Mouse (Mus musculus) c-Kit-positive CD71-positive TER-119-positive erythroid progenitor cells, embryonic 14.5 days (primary cell): ENCODE results near the gene Repin1.

Experiments
- DNase-seq: peaks from one replicate; pipeline ENCODE4 v3.0.0-alpha.2; 2013; ENCODE audit warnings: low spot score

The Repin1 gene

GRCm38 (mm10) chr6:48593158-48594042, at the start of gene Repin1, which contains the start of gene Gm44965:
Gene Repin1, plus strand, starts transcription at chr6:48593883.
Gene Gm44965, plus strand, starts transcription at chr6:48593941.
- peak; percentile 30 for DNase-seq

- no peak for DNase-seq
These were observed 48.4 kb upstream of the Repin1 start for GRCm38 (mm10) chr6:48545251-48545650.

DNA sequence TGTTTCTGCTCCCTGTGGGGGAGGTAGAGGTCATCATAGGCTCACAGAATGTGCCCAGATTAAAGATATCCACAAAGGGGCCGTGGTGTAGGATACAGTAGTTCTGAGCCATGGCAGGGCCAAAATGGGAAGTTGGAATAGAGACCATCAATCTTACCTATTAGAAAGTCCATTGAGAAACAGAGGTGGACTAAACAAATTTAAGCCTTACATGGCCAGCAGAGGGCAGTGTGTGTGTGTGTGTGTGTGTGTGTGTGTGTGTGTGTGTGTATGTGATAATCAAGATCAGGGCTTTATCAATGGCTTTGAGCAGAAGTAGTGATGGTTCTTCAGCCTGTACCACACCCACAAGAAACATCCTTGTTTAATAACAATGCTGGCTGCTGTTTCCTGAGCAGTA, 47.4 kb upstream of the Repin1 start:
- DNase-seq, result no peak

DNA sequence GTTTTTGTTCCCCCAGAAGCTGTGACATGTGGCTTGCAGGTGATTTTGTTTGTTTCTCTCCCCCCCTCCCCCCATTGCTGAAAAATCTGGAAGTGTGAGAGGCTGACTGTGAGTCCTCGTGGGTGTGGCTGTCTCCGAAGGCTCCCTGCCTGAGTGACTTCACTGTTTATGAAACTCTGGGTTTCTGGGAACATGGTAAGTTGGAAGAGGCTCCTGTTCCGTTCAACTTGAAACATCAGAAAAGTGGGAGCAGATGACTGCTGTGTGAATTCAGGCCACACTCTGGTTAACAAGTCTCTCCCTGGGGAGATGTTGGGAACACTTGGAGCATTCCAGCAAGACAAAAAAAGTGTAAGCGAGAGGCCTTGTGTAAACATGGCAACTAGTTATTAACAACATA, 46.8 kb upstream of the Repin1 start:
- no peak for DNase-seq

DNA sequence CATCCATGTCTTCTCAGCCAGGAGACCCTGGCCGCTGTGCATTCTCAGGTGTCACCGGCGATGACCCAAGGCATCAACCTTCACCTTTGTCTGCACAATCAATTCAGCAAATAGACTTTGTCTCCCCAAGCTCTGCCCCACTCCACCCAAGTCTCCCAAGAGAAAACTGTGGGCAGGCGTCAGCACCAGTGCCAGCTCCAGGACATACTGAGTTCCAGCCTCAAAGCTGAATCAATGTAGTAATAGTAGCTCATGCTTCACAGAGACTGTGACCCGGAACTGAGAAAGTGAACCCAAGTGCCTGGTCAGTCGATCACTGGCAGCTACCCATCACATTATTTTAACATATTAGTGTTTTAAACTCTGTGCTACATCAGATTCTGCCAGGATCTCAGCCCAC, 45.4 kb upstream of the Repin1 start:
- no peak for DNase-seq

GRCm38 (mm10) chr6:48552918-48553317, 40.8 kb upstream of the Repin1 start:
- peak; percentile 56 for DNase-seq

DNA sequence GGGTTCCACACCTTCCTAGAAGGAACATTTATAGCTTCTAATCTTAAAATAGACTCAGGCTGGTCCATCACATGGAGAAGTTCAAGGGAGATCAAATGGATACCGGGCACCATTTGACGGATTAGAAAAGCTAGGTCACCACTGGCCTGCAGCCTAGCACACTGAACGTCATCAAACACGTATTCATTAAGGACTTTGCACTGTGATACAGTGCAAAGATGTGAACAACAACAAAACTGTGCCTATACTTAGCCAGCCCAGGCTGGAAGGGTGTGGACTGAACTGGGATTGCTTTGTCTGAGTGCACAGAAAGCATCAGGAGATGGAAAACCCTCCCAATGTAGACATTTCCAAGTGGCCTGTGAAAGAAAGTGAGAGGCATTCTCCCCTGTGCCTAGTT, 39.9 kb upstream of the Repin1 start:
- DNase-seq, result no peak

DNA sequence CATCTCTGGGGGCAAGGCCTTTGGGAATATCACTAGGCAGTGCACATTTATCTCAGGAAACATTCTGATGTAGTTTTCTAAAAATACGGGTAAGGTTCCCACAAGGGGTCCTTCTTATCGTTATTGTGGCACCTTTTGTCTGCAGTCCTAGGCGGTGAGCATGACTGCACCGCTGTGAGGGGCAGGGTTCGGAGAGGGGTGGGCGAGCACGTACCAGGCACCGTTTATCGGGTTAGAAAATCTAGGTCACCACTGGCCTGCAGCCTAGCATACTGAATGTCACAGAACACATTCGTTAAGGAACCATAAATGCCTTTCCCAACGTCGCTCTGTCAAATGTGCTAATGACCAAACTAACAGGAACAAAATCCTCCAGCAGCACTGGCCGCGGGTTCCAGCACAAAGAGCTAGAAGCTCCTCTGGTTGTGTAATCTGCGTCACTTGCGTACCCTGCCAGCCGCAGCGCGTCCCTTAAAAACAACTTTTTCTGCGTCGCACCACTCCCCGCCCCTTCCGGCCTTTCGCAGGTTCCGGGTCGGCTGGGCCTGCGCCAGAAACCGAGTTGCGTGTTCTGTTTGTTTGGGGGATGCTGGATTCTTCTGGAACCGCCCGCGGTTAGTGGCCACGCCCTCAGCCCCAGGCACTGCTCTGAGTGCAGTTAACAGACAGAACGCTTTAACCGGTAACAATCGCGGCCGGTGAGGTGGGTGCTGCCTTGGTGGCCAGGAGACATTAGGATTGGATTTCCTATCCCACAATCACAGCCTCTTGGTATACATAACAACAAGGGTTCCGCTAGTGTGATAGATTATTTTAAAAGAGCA, 39.2 kb upstream of the Repin1 start, which contains the start of gene Lrrc61:
Gene Lrrc61, plus strand, starts transcription at position 517 of the 824 bp plus-strand sequence.
- DNase-seq, result peak; percentile 58

GRCm38 (mm10) chr6:48555104-48555890, 38.4 kb upstream of the Repin1 start:
- DNase-seq, result no peak

GRCm38 (mm10) chr6:48555956-48556355, 37.7 kb upstream of the Repin1 start:
- DNase-seq, result no peak

GRCm38 (mm10) chr6:48565693-48566310, 27.9 kb upstream of the Repin1 start:
- DNase-seq, result no peak

DNA sequence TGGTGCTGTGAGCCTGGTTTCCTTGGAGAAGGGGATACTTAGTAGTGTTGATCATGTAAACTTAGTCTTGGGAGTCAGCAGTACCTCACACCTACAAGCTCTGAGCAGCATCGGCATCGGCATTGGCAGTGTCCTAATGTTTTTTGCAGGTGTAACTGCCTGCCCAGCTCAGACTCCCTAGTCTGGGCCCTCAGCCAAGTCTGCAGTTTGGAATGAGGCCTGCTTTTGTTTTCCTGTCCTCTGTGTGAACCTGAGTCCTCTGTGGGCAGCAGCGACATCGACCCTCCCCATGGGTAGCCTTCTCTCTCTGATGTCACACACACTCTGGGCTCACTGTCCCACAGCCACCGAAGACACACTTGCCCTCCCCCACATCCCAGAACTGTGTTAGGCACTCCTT, 27.4 kb upstream of the Repin1 start:
- no peak for DNase-seq

DNA sequence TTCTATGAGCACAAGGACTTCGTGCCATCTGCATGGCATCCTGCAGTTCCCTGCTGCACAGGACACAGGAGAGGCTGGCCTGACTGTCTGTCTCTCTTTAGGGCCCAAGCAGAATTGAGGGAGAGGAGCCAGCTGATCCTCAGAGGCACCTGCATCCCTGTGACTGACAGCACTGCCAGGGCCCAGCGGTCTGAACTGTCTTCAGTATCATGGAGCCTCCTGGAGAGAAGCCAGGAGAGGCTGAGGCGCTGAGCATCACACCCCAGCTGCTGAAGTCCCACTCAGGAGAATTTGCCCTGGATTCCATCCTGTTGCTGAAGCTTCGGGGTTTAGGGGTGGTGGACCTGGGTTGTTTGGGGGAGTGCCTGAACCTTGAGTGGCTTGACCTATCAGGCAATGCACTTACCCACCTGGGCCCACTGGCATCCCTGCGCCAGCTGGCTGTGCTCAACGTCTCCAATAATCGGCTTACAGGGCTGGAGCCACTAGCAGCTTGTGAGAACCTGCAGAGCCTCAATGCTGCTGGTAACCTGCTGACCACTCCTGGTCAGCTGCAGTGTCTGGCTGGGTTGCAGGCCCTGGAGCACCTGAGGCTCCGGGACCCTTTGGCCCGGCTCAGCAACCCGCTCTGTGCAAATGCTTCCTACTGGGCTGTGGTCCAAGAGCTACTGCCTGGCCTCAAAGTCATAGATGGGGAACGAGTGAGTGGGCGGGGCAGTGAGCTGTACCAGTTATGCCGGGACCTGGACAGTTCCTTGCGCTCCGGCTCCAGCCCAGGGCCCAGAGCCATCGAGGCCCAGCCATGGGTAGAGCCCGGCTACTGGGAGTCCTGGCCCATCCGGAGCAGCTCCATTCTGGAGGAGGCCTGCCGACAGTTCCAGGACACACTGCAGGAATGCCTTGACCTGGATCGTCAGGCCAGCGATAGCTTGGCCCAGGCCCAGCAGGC, 25.4 kb upstream of the Repin1 start:
- no peak for DNase-seq

DNA sequence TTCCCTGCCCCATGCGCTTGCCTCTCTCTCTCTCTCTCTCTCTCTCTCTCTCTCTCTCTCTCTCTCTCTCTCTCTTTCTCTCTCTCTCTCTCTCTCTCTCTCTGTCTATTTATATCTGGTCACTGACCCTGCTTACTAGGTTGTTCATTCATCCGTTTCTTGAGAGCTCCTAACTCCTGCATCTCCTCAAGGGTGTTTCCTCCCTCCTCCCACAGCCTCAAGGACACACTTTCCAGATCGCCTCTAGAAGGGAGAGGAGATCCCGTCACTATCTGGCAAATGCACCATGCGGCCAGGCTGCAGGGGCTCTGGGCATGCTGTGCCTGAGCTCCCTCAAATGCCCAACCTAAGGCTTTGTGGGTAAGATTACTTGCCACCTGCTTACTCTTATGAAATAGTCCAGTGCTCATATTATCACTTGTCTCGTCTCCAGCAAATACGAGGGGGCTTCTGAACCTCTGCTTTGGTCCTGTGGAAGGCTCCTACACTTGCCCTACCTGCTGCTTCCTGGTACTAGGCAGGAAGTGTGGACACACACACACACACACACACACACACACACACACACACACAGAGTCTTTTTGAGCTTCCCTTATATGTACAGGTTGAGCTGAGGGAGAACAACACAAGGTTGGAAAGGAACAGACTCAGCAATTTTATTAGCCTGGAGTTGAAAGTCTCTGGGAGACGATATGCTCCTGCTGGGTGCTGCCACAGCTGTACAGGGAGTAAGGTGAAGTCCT, 24.4 kb upstream of the Repin1 start:
- no peak for DNase-seq

DNA sequence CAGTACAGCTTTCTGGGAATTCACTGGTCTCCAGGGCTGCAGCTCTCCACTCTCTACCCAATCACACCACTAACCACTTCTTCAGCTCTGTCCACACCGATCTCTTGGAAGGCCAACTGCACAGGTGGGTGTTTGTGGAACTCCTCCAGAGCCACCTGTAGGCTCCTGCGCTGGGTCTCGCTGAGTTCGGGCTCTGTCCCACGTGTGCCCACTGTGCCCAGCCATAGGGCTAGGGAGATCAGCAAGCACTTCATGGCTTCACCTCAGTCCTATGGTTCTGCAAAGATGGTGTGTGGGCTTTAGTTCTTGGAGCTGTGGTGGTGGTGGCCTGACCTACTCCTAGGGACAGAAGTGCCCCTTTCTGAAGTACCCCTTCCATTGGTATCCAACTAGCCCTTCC, 21.7 kb upstream of the Repin1 start:
- DNase-seq, result no peak

DNA sequence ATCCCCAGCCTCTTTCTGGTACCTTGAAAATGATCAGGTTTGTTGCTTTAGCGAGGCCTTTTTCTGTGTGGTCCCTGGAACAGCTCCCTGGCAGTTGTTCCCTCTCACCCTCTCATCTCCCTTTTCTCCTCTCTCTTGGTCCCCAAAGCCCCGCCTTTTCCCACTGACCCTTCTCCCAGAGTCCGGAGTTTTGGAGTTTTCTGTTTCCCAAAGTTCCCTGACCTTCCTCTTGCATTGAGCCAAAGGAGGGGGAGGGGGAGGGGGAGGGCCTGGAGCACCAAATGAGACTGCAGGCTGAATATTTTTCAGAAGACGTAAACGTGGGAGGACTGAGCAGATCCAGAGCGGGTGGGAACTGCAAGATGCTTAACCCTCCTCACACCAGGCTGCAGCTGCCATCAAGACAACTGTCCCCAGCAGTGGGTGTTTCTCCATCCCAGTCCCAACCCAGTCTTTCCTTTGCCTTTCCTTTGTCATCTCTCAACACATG, 21.1 kb upstream of the Repin1 start, which contains the start of gene Rarres2:
Gene Rarres2, minus strand, starts transcription at position 218 of the 490 bp plus-strand sequence.
- DNase-seq, result no peak

GRCm38 (mm10) chr6:48573280-48573679, 20.4 kb upstream of the Repin1 start:
- no peak for DNase-seq

- no peak for DNase-seq
These were observed 19.7 kb upstream of the Repin1 start for GRCm38 (mm10) chr6:48573981-48574380.

- DNase-seq, result no peak
These were observed 14.9 kb upstream of the Repin1 start for GRCm38 (mm10) chr6:48578736-48579135.
